Mouse (Mus musculus): Measurements from ENCODE around the gene Slc36a1. TPM values are rescaled to one million over a fixed set of nuclear protein-coding genes. Genes with fewer than 3 reads are reported as not detected.

The Slc36a1 gene
- polyA plus RNA-seq, 1 experiment, result 19.1 TPM

GRCm38 (mm10) chr11:55187777-55188176 is 16.4 kb upstream of the Slc36a1 start:
- WGBS, result 78% methylated on average over 6 of the region's 6 CpGs
- Histone ChIP-seq H3K4me3 (replicated peaks; ENCODE audit: control insufficient read depth, low read depth, low read length) (no peak overlapping the region), H3K4me1 (ENCODE audit: control insufficient read depth, insufficient read depth, low read length) (no peaks in the 10 kb centered on the region; the same call in 1 of the 2 replicates), H3K27ac (ENCODE audit: control insufficient read depth, insufficient read depth, low read depth, low read length, poor library complexity) (no peak overlapping the region)
- no peak for TF ChIP-seq CTCF (IDR thresholded peaks at IDR 0.05; ENCODE audit: control insufficient read depth, insufficient read depth, low read length)
- no peak for TF ChIP-seq POLR2A (IDR thresholded peaks at IDR 0.05; ENCODE audit: borderline replicate concordance, control insufficient read depth, low read depth, low read length)

GRCm38 (mm10) chr11:55190216-55190615 is 13.9 kb upstream of the Slc36a1 start:
- Histone ChIP-seq H3K4me1 (ENCODE audit: control insufficient read depth, insufficient read depth, low read length) (no peaks in the 10 kb centered on the region; the same call in 1 of the 2 replicates), H3K4me3 (replicated peaks; ENCODE audit: control insufficient read depth, low read depth, low read length) (no peak overlapping the region), H3K27ac (ENCODE audit: control insufficient read depth, insufficient read depth, low read depth, low read length, poor library complexity) (no peak overlapping the region)
- WGBS, result 77% methylated on average over 3 of the region's 3 CpGs
- TF ChIP-seq CTCF (IDR thresholded peaks at IDR 0.05; ENCODE audit: control insufficient read depth, insufficient read depth, low read length) (no peak), POLR2A (IDR thresholded peaks at IDR 0.05; ENCODE audit: borderline replicate concordance, control insufficient read depth, low read depth, low read length) (no peak)

GRCm38 (mm10) chr11:55197086-55197485 is 7.1 kb upstream of the Slc36a1 start:
- WGBS, result 9% methylated on average over 6 of the region's 6 CpGs
- Histone ChIP-seq H3K4me3 (replicated peaks; ENCODE audit: control insufficient read depth, low read depth, low read length) (no peak overlapping the region), H3K27ac (ENCODE audit: control insufficient read depth, insufficient read depth, low read depth, low read length, poor library complexity) (no peak overlapping the region), H3K4me1 (ENCODE audit: control insufficient read depth, insufficient read depth, low read length) (peaks cover 3% of the 10 kb centered on the region; the same call in 1 of the 2 replicates)
- TF ChIP-seq CTCF (IDR thresholded peaks at IDR 0.05; ENCODE audit: control insufficient read depth, insufficient read depth, low read length), result no peak
- TF ChIP-seq POLR2A (IDR thresholded peaks at IDR 0.05; ENCODE audit: borderline replicate concordance, control insufficient read depth, low read depth, low read length), result no peak

GRCm38 (mm10) chr11:55197740-55198510 is 6.2 kb upstream of the Slc36a1 start:
- Histone ChIP-seq H3K27ac (ENCODE audit: control insufficient read depth, insufficient read depth, low read depth, low read length, poor library complexity) (no peak overlapping the region), H3K4me1 (ENCODE audit: control insufficient read depth, insufficient read depth, low read length) (peaks cover 3% of the 10 kb centered on the region; the same call in 1 of the 2 replicates), H3K4me3 (replicated peaks; ENCODE audit: control insufficient read depth, low read depth, low read length) (no peak overlapping the region)
- WGBS, result 2% methylated on average over 8 of the region's 8 CpGs
- no peak for TF ChIP-seq CTCF (IDR thresholded peaks at IDR 0.05; ENCODE audit: control insufficient read depth, insufficient read depth, low read length)
- TF ChIP-seq POLR2A (IDR thresholded peaks at IDR 0.05; ENCODE audit: borderline replicate concordance, control insufficient read depth, low read depth, low read length), result no peak

GRCm38 (mm10) chr11:55204602-55205001 is 452 bp downstream of the Slc36a1 start:
- under 1% methylated on average over 17 of the region's 17 CpGs for WGBS
- peak overlapping the region; percentile 21; the same call in 1 of the 2 replicates for H3K27ac ChIP-seq (ENCODE audit: control insufficient read depth, insufficient read depth, low read depth, low read length, poor library complexity)
- no peak for TF ChIP-seq POLR2A (IDR thresholded peaks at IDR 0.05; ENCODE audit: borderline replicate concordance, control insufficient read depth, low read depth, low read length)
- no peak for TF ChIP-seq CTCF (IDR thresholded peaks at IDR 0.05; ENCODE audit: control insufficient read depth, insufficient read depth, low read length)
- peaks cover 2% of the 10 kb centered on the region; the same call in 1 of the 2 replicates for H3K4me1 ChIP-seq (ENCODE audit: control insufficient read depth, insufficient read depth, low read length)
- H3K4me3 ChIP-seq (replicated peaks; ENCODE audit: control insufficient read depth, low read depth, low read length), result peak overlapping the region; percentile 92

GRCm38 (mm10) chr11:55208001-55208690 is 4.0 kb downstream of the Slc36a1 start:
- WGBS, result 27% methylated on average over 6 of the region's 6 CpGs
- H3K27ac ChIP-seq (ENCODE audit: control insufficient read depth, insufficient read depth, low read depth, low read length, poor library complexity), result peak overlapping the region; percentile 16; the same call in 1 of the 2 replicates
- H3K4me3 ChIP-seq (replicated peaks; ENCODE audit: control insufficient read depth, low read depth, low read length), result no peak overlapping the region
- peaks cover 2% of the 10 kb centered on the region; the same call in 1 of the 2 replicates for H3K4me1 ChIP-seq (ENCODE audit: control insufficient read depth, insufficient read depth, low read length)
- TF ChIP-seq CTCF (IDR thresholded peaks at IDR 0.05; ENCODE audit: control insufficient read depth, insufficient read depth, low read length), result no peak
- no peak for TF ChIP-seq POLR2A (IDR thresholded peaks at IDR 0.05; ENCODE audit: borderline replicate concordance, control insufficient read depth, low read depth, low read length)

GRCm38 (mm10) chr11:55209032-55209431 is 4.9 kb downstream of the Slc36a1 start:
- no peak for TF ChIP-seq CTCF (IDR thresholded peaks at IDR 0.05; ENCODE audit: control insufficient read depth, insufficient read depth, low read length)
- TF ChIP-seq POLR2A (IDR thresholded peaks at IDR 0.05; ENCODE audit: borderline replicate concordance, control insufficient read depth, low read depth, low read length), result no peak
- peaks cover 2% of the 10 kb centered on the region; the same call in 1 of the 2 replicates for H3K4me1 ChIP-seq (ENCODE audit: control insufficient read depth, insufficient read depth, low read length)
- H3K4me3 ChIP-seq (replicated peaks; ENCODE audit: control insufficient read depth, low read depth, low read length), result no peak overlapping the region
- 18% methylated on average over 2 of the region's 2 CpGs for WGBS
- H3K27ac ChIP-seq (ENCODE audit: control insufficient read depth, insufficient read depth, low read depth, low read length, poor library complexity), result no peak overlapping the region
